Comparison of ENCODE assay signal across 8 mouse cellular contexts in genomic region chr1:91455661-91456161, GRCm38 (mm10). TPM values are rescaled to one million over a fixed set of nuclear protein-coding genes. Genes with fewer than 3 reads are reported as not detected.
DNase-seq lines count a peak whose midpoint lies in the region; ATAC-seq and TF ChIP-seq lines count a peak whose summit lies in the region.

No protein-coding gene starts in this region.

- H3K9ac ChIP-seq in forebrain, postnatal 0 days, result 0 out of 2 replicates have a peak overlapping the region, but pooled peaks have one; percentile 18
- H3K9ac ChIP-seq in hindbrain, embryonic 12.5 days, result no peak overlapping the region
- no peak overlapping the region for H3K9ac ChIP-seq in limb, embryonic 15.5 days
- no peak overlapping the region for H3K9ac ChIP-seq in midbrain, embryonic 16.5 days (ENCODE audit: low read depth, low read length)

- no peak for ATAC-seq in forebrain, postnatal 0 days
- no peak for ATAC-seq in hindbrain, embryonic 12.5 days (ENCODE audit: low FRiP score)
- ATAC-seq in limb, embryonic 15.5 days (ENCODE audit: insufficient number of reproducible peaks, low FRiP score, low TSS enrichment, low read depth), result no peak
- no peak for ATAC-seq in midbrain, embryonic 16.5 days
- ATAC-seq in granulocyte monocyte progenitor cell, adult 5-6 weeks (replicated peaks; ENCODE audit: poor library complexity, severe bottlenecking), result no peak

- peak overlapping the region; percentile 29; the same call in 1 of the 2 replicates for H3K27ac ChIP-seq in forebrain, postnatal 0 days (ENCODE audit: low read depth, low read length)
- H3K27ac ChIP-seq in hindbrain, embryonic 12.5 days, result peak overlapping the region; percentile 46
- H3K27ac ChIP-seq in limb, embryonic 15.5 days, result peak overlapping the region; percentile 34; the same call in 1 of the 2 replicates
- H3K27ac ChIP-seq in midbrain, embryonic 16.5 days (ENCODE audit: low read length), result no peak overlapping the region

- H3K36me3 ChIP-seq in forebrain, postnatal 0 days (ENCODE audit: insufficient read depth), result no peaks in the 10 kb centered on the region
- H3K36me3 ChIP-seq in hindbrain, embryonic 12.5 days, result no peaks in the 10 kb centered on the region
- no peaks in the 10 kb centered on the region for H3K36me3 ChIP-seq in limb, embryonic 15.5 days
- H3K36me3 ChIP-seq in midbrain, embryonic 16.5 days (ENCODE audit: control insufficient read depth, insufficient read depth, low read length), result no peaks in the 10 kb centered on the region

- peaks cover 20% of the 10 kb centered on the region for H3K4me1 ChIP-seq in forebrain, postnatal 0 days (ENCODE audit: insufficient read depth)
- H3K4me1 ChIP-seq in hindbrain, embryonic 12.5 days, result peaks cover 46% of the 10 kb centered on the region
- peaks cover 53% of the 10 kb centered on the region for H3K4me1 ChIP-seq in limb, embryonic 15.5 days
- peaks cover 17% of the 10 kb centered on the region for H3K4me1 ChIP-seq in midbrain, embryonic 16.5 days (ENCODE audit: control insufficient read depth, insufficient read depth, low read length)

- no peak overlapping the region for H3K4me3 ChIP-seq in forebrain, postnatal 0 days (ENCODE audit: low read depth, low read length)
- no peak overlapping the region for H3K4me3 ChIP-seq in hindbrain, embryonic 12.5 days
- no peak overlapping the region for H3K4me3 ChIP-seq in limb, embryonic 15.5 days
- no peak overlapping the region for H3K4me3 ChIP-seq in midbrain, embryonic 16.5 days (ENCODE audit: low read depth, low read length)

- H3K4me2 ChIP-seq in forebrain, postnatal 0 days (ENCODE audit: low read depth), result peak overlapping the region; percentile 26
- peak overlapping the region; percentile 26; the same call in 1 of the 2 replicates for H3K4me2 ChIP-seq in hindbrain, embryonic 12.5 days (replicated peaks)
- 0 out of 2 replicates have a peak overlapping the region, but pooled peaks have one; percentile 10 for H3K4me2 ChIP-seq in limb, embryonic 15.5 days
- peak overlapping the region; percentile 17 for H3K4me2 ChIP-seq in midbrain, embryonic 16.5 days (ENCODE audit: low read length)

- no peaks in the 10 kb centered on the region for H3K27me3 ChIP-seq in forebrain, postnatal 0 days (ENCODE audit: insufficient read depth, low read length)
- H3K27me3 ChIP-seq in hindbrain, embryonic 12.5 days, result peaks cover 12% of the 10 kb centered on the region; the same call in 1 of the 2 replicates
- H3K27me3 ChIP-seq in limb, embryonic 15.5 days, result no peaks in the 10 kb centered on the region
- H3K27me3 ChIP-seq in midbrain, embryonic 16.5 days (ENCODE audit: control insufficient read depth, insufficient read depth, low read depth, low read length), result no peaks in the 10 kb centered on the region

- no peak for TF ChIP-seq CTCF in forebrain, postnatal 0 days (IDR thresholded peaks at IDR 0.05; ENCODE audit: low read depth)

- DNase-seq in cerebellum, postnatal 10 days, result peak; percentile 35 to 43
- DNase-seq in cerebellum, adult 11 months, result no peak
- peak; percentile 17 for DNase-seq in forebrain, postnatal 0 days
- no peak for DNase-seq in right cerebral cortex, postnatal 25 days

- WGBS in forebrain, postnatal 0 days, result 35% methylated on average over 7 of the region's 7 CpGs
- WGBS in hindbrain, embryonic 12.5 days, result 41% methylated on average over 7 of the region's 7 CpGs
- WGBS in limb, embryonic 15.5 days, result 34% methylated on average over 7 of the region's 7 CpGs
- 39% methylated on average over 7 of the region's 7 CpGs for WGBS in midbrain, embryonic 16.5 days

- no peaks in the 10 kb centered on the region for H3K9me3 ChIP-seq in forebrain, postnatal 0 days (ENCODE audit: low read length)
- no peaks in the 10 kb centered on the region for H3K9me3 ChIP-seq in hindbrain, embryonic 12.5 days (replicated peaks)
- no peaks in the 10 kb centered on the region for H3K9me3 ChIP-seq in limb, embryonic 15.5 days
- no peaks in the 10 kb centered on the region for H3K9me3 ChIP-seq in midbrain, embryonic 16.5 days (replicated peaks; ENCODE audit: control insufficient read depth, low read length, poor library complexity, severe bottlenecking)

RNA-seq across cellular contexts. Expression of gene Per2, which starts 3.4 kb away (rescaled TPM):
- total RNA-seq in forebrain, postnatal 0 days (2014; rRNA removed), result 6.3 and 9.0 TPM in 2 replicates
- polyA plus RNA-seq in forebrain, postnatal 0 days (2015; fragmentation: Nextera tagmentation; extraction: Ambion mirVana), result 2.3 and 4.3 TPM in 2 replicates
- polyA plus RNA-seq in hindbrain, embryonic 12.5 days (2016; fragmentation: Nextera tagmentation; extraction: Ambion mirVana), result 3.6 and 3.8 TPM in 2 replicates
- 3.7 and 4.6 TPM in 2 replicates for polyA plus RNA-seq in limb, embryonic 15.5 days (2015; fragmentation: Nextera tagmentation; extraction: Ambion mirVana)
- 4.5 and 5.1 TPM in 2 replicates for polyA plus RNA-seq in midbrain, embryonic 16.5 days (2015; fragmentation: Nextera tagmentation; extraction: Ambion mirVana)
- total RNA-seq in granulocyte monocyte progenitor cell, adult 5-6 weeks (2014; fragmentation: Nextera tagmentation), result 4.3 and 7.8 TPM in 2 replicates
- total RNA-seq in granulocyte monocyte progenitor cell, adult 5-6 weeks (2017), result 3.2 and 8.7 TPM in 2 replicates

RNA-seq across cellular contexts. Expression of gene Traf3ip1, which starts 38.7 kb away (rescaled TPM):
- total RNA-seq in forebrain, postnatal 0 days (2014; rRNA removed), result 10.1 and 15.8 TPM in 2 replicates
- 4.6 and 6.4 TPM in 2 replicates for polyA plus RNA-seq in forebrain, postnatal 0 days (2015; fragmentation: Nextera tagmentation; extraction: Ambion mirVana)
- 12.9 and 13.0 TPM in 2 replicates for polyA plus RNA-seq in hindbrain, embryonic 12.5 days (2016; fragmentation: Nextera tagmentation; extraction: Ambion mirVana)
- polyA plus RNA-seq in limb, embryonic 15.5 days (2015; fragmentation: Nextera tagmentation; extraction: Ambion mirVana), result 6.2 and 6.9 TPM in 2 replicates
- 10.8 and 10.9 TPM in 2 replicates for polyA plus RNA-seq in midbrain, embryonic 16.5 days (2015; fragmentation: Nextera tagmentation; extraction: Ambion mirVana)
- 5.2 and 7.0 TPM in 2 replicates for total RNA-seq in granulocyte monocyte progenitor cell, adult 5-6 weeks (2014; fragmentation: Nextera tagmentation)
- total RNA-seq in granulocyte monocyte progenitor cell, adult 5-6 weeks (2017), result 4.6 and 5.6 TPM in 2 replicates

RNA-seq across cellular contexts. Expression of gene Hes6, which starts 41.9 kb away (rescaled TPM):
- total RNA-seq in forebrain, postnatal 0 days (2014; rRNA removed), result 133 and 154 TPM in 2 replicates
- 154 and 177 TPM in 2 replicates for polyA plus RNA-seq in forebrain, postnatal 0 days (2015; fragmentation: Nextera tagmentation; extraction: Ambion mirVana)
- polyA plus RNA-seq in hindbrain, embryonic 12.5 days (2016; fragmentation: Nextera tagmentation; extraction: Ambion mirVana), result 274 and 304 TPM in 2 replicates
- 73.6 and 91.2 TPM in 2 replicates for polyA plus RNA-seq in limb, embryonic 15.5 days (2015; fragmentation: Nextera tagmentation; extraction: Ambion mirVana)
- 153 and 173 TPM in 2 replicates for polyA plus RNA-seq in midbrain, embryonic 16.5 days (2015; fragmentation: Nextera tagmentation; extraction: Ambion mirVana)
- 45.9 and 51.9 TPM in 2 replicates for total RNA-seq in granulocyte monocyte progenitor cell, adult 5-6 weeks (2014; fragmentation: Nextera tagmentation)
- total RNA-seq in granulocyte monocyte progenitor cell, adult 5-6 weeks (2017), result 29.1 TPM in 2 replicates

RNA-seq across cellular contexts. Expression of gene Ilkap, which starts 57.1 kb away (rescaled TPM):
- total RNA-seq in forebrain, postnatal 0 days (2014; rRNA removed), result 104 and 108 TPM in 2 replicates
- polyA plus RNA-seq in forebrain, postnatal 0 days (2015; fragmentation: Nextera tagmentation; extraction: Ambion mirVana), result 129 TPM in 2 replicates
- 147 and 148 TPM in 2 replicates for polyA plus RNA-seq in hindbrain, embryonic 12.5 days (2016; fragmentation: Nextera tagmentation; extraction: Ambion mirVana)
- polyA plus RNA-seq in limb, embryonic 15.5 days (2015; fragmentation: Nextera tagmentation; extraction: Ambion mirVana), result 143 and 155 TPM in 2 replicates
- polyA plus RNA-seq in midbrain, embryonic 16.5 days (2015; fragmentation: Nextera tagmentation; extraction: Ambion mirVana), result 141 and 143 TPM in 2 replicates
- total RNA-seq in granulocyte monocyte progenitor cell, adult 5-6 weeks (2014; fragmentation: Nextera tagmentation), result 108 and 113 TPM in 2 replicates
- 109 and 111 TPM in 2 replicates for total RNA-seq in granulocyte monocyte progenitor cell, adult 5-6 weeks (2017)

Comparison
In these comparisons a context has a peak if more than half of its experiments do, and no peak if none do; other contexts are left out.
1. DNase-seq: peak in cerebellum, postnatal 10 days (2 of 2) and forebrain, postnatal 0 days (single experiment); none in cerebellum, adult 11 months (single experiment) and right cerebral cortex, postnatal 25 days (single experiment).
2. Peak in every context shown above with its lines, with median percentiles within 50 percentile points of each other: H3K4me2 ChIP-seq.